Mouse (Mus musculus) hindbrain, postnatal 0 days (tissue): Measurements from ENCODE around the gene Megf11. TPM values are rescaled to one million over a fixed set of nuclear protein-coding genes. Genes with fewer than 3 reads are reported as not detected.

Experiments
- ATAC-seq: fragments of 200-750 bp; cut with Nextera tagmentation; 2 replicates; pipeline ENCODE4 v1.8.0; 2017; ENCODE audit warnings: mild to moderate bottlenecking, moderate TSS enrichment, moderate library complexity
- DNase-seq: peaks from one replicate; pipeline ENCODE4 v3.0.0-alpha.2; 2015; ENCODE audit warnings: low spot score
- H3K27ac ChIP-seq: fragments of 300-500 bp; sonication (generic); 2 replicates; pipeline ENCODE4 v1.5.1; 2014; ENCODE audit warnings: mild to moderate bottlenecking
- H3K27me3 ChIP-seq: fragments of 300-500 bp; sonication (generic); 2 replicates; pipeline ENCODE4 v1.6.1; 2014; ENCODE audit warnings: low read length, mixed read lengths; ENCODE audit not compliant: insufficient read depth
- H3K36me3 ChIP-seq: fragments of 300-500 bp; sonication (generic); 2 replicates; pipeline ENCODE4 v1.6.1; 2014; ENCODE audit warnings: low read length, mixed read lengths; ENCODE audit not compliant: insufficient read depth
- H3K4me1 ChIP-seq: fragments of 300-500 bp; sonication (generic); 2 replicates; pipeline ENCODE4 v1.6.1; 2014; ENCODE audit warnings: antibody characterized with exemption, low read length, mixed read lengths; ENCODE audit not compliant: insufficient read depth
- H3K4me2 ChIP-seq: fragments of 300-500 bp; sonication (generic); 2 replicates; pipeline ENCODE4 v1.6.1; 2014; ENCODE audit warnings: low read depth, mild to moderate bottlenecking, low read length, moderate library complexity, mixed read lengths
- H3K4me3 ChIP-seq: fragments of 300-500 bp; sonication (generic); 2 replicates; pipeline ENCODE4 v1.5.1; 2014; ENCODE audit warnings: low read length
- H3K9ac ChIP-seq: fragments of 300-500 bp; sonication (generic); replicated peaks from 2 replicates; pipeline ENCODE4 v1.6.1; 2014; ENCODE audit warnings: mild to moderate bottlenecking, low read length, moderate library complexity, mixed read lengths
- H3K9me3 ChIP-seq: fragments of 300-500 bp; sonication (generic); 2 replicates; pipeline ENCODE4 v1.6.1; 2016; ENCODE audit warnings: low read length, mixed read lengths
- CTCF ChIP-seq: IDR thresholded peaks from 2 replicates; pipeline ENCODE4 v1.5.1; 2016; ENCODE audit warnings: antibody characterized with exemption, control low read depth, low read depth
- WGBS: fragments of 180-500 bp; shearing (Covaris S2); extraction: QIAGEN DNeasy Blood & Tissue Kit; methylation state at CpG from one replicate; pipeline ENCODE4 v1.1.7; 2014; 5-methylcytosine and 5-hydroxymethylcytosine counted together
- microRNA-seq, 2 experiments: library from miRNA; unstranded; fragments of <30 nt; microRNA quantifications; one replicate each; pipeline ENCODE4; 2016
- polyA plus RNA-seq: library from polyadenylated mRNA; unstranded; fragments of >200 nt; fragmentation: Nextera tagmentation; extraction: Ambion mirVana; gene quantifications from 2 replicates; pipeline ENCODE4 v1.2.1, GENCODE M21; 2015
- total RNA-seq: library from RNA; depleted of rRNA; stranded (reverse); fragments of >200 nt; gene quantifications from 2 replicates; pipeline ENCODE4 v1.2.3, GENCODE M21; 2014; rRNA removed

Gene Megf11
- total and polyA plus RNA-seq, 2 experiments from 2014 or later = 16.1 to 38.2 TPM

- whole genome bisulfite sequencing = 86% methylated on average over 6 of the region's 6 CpGs
- no peak for TF ChIP-seq CTCF
- no peaks in the 10 kb centered on the region for H3K9me3 ChIP-seq
- no peak overlapping the region for H3K9ac ChIP-seq
- H3K4me3 ChIP-seq = no peak overlapping the region
- H3K27me3 ChIP-seq = no peaks in the 10 kb centered on the region
- DNase-seq = no peak
- H3K4me1 ChIP-seq = no peaks in the 10 kb centered on the region
- no peak overlapping the region for H3K4me2 ChIP-seq
- no peaks in the 10 kb centered on the region for H3K36me3 ChIP-seq
- H3K27ac ChIP-seq = no peak overlapping the region
- no peak for ATAC-seq
These were observed 363.9 kb downstream of the Megf11 start for GRCm38 (mm10) chr9:64749314-64749713.

GRCm38 (mm10) chr9:64752575-64752974 lies 367.1 kb downstream of the Megf11 start:
- WGBS = 87% methylated on average over 5 of the region's 5 CpGs
- no peaks in the 10 kb centered on the region for H3K27me3 ChIP-seq
- no peak overlapping the region for H3K9ac ChIP-seq
- no peak for TF ChIP-seq CTCF
- no peak overlapping the region for H3K27ac ChIP-seq
- H3K4me2 ChIP-seq = no peak overlapping the region
- H3K4me3 ChIP-seq = no peak overlapping the region
- H3K4me1 ChIP-seq = no peaks in the 10 kb centered on the region
- no peaks in the 10 kb centered on the region for H3K9me3 ChIP-seq
- ATAC-seq (no peak), DNase-seq (no peak)
- no peaks in the 10 kb centered on the region for H3K36me3 ChIP-seq

- peak; percentile 54 for DNase-seq
- H3K4me1 ChIP-seq = no peaks in the 10 kb centered on the region
- no peak overlapping the region for H3K4me3 ChIP-seq
- H3K4me2 ChIP-seq = no peak overlapping the region
- no peaks in the 10 kb centered on the region for H3K36me3 ChIP-seq
- no peaks in the 10 kb centered on the region for H3K27me3 ChIP-seq
- H3K9me3 ChIP-seq = no peaks in the 10 kb centered on the region
- no peak for ATAC-seq
- H3K9ac ChIP-seq = no peak overlapping the region
- no peak for TF ChIP-seq CTCF
- 52% methylated on average over 14 of the region's 14 CpGs for WGBS
- peak overlapping the region; percentile 54; the same call in 1 of the 2 replicates for H3K27ac ChIP-seq
These were observed 372.6 kb downstream of the Megf11 start for GRCm38 (mm10) chr9:64758052-64758451.

Small RNA genes within 50 kb of the gene (microRNA-seq; reads per million reads assigned to microRNA genes)
- 0 reads per million in 2 experiments for gene Gm47308

Other genes with a start within 250 kb of the Megf11 start
- gene Zwilch, start 212.5 kb upstream of the Megf11 start, total RNA-seq = 4.0 and 13.6 TPM in 2 replicates
- gene Zwilch, start 212.5 kb upstream of the Megf11 start, polyA plus RNA-seq = 3.4 and 3.5 TPM in 2 replicates
- gene Rpl4, start 212.3 kb upstream of the Megf11 start, total RNA-seq = 588 and 616 TPM in 2 replicates
- 620 and 630 TPM in 2 replicates for gene Rpl4, start 212.3 kb upstream of the Megf11 start, polyA plus RNA-seq
- gene Snapc5, start 206.4 kb upstream of the Megf11 start, total RNA-seq = 1.9 and 5.9 TPM in 2 replicates
- gene Snapc5, start 206.4 kb upstream of the Megf11 start, polyA plus RNA-seq = 34.4 and 35.0 TPM in 2 replicates
- 0.47 TPM in 1 of 2 replicates, not detected in the other for gene Uchl4, start 150.4 kb upstream of the Megf11 start, total RNA-seq
- gene Uchl4, start 150.4 kb upstream of the Megf11 start, polyA plus RNA-seq = 1.6 and 2.3 TPM in 2 replicates
- gene Map2k1, start 132.0 kb upstream of the Megf11 start, total RNA-seq = 91.2 and 99.5 TPM in 2 replicates
- gene Map2k1, start 132.0 kb upstream of the Megf11 start, polyA plus RNA-seq = 77.9 and 81.0 TPM in 2 replicates
- 40.3 and 83.7 TPM in 2 replicates for gene Tipin, start 104.0 kb upstream of the Megf11 start, total RNA-seq
- gene Tipin, start 104.0 kb upstream of the Megf11 start, polyA plus RNA-seq = 97.0 and 101 TPM in 2 replicates
- 15.3 and 20.9 TPM in 2 replicates for gene Dis3l, start 44.3 kb upstream of the Megf11 start, total RNA-seq
- 15.7 and 16.0 TPM in 2 replicates for gene Dis3l, start 44.3 kb upstream of the Megf11 start, polyA plus RNA-seq